Mouse (Mus musculus) kidney, adult 2 months (tissue): Measurements from ENCODE around the gene Drg1.

ENCODE experiments used
- CTCF ChIP-seq: fragments of 200-500 bp; conservative IDR thresholded peaks from 2 replicates; pipeline ENCODE4 v1.5.1; 2011; ENCODE audit warnings: low read depth, mild to moderate bottlenecking, control low read depth, low read length, moderate library complexity, mixed read lengths; ENCODE audit not compliant: insufficient read depth, insufficient read length
- POLR2A ChIP-seq: fragments of 200-500 bp; IDR thresholded peaks from one replicate; pipeline ENCODE4 v1.6.1; 2011; ENCODE audit warnings: low read depth, low read length, control low read depth

- TF ChIP-seq CTCF (no peak), POLR2A (no peak)
These were observed 43.1 kb downstream of the Drg1 start for GRCm38 (mm10) chr11:3223105-3223504.
